Mouse (Mus musculus) left cerebral cortex, adult 8-10 months (tissue): ENCODE results near the gene Cep78. TPM values are rescaled to one million over a fixed set of nuclear protein-coding genes. Genes with fewer than 3 reads are reported as not detected.

Source experiments
- DNase-seq, 2 experiments: peaks; one replicate each; pipeline ENCODE4 v3.0.0; 2022; ENCODE audit warnings: low spot score in 2 of 2
- total RNA-seq, 4 experiments: library from RNA; stranded (reverse); gene quantifications; 2 replicates each; pipeline ENCODE4 v1.2.4; 2022

Cep78 gene
- total RNA-seq, 4 experiments from 2014 or later, result 8.8 to 10.5 (median 9.8) TPM

DNA sequence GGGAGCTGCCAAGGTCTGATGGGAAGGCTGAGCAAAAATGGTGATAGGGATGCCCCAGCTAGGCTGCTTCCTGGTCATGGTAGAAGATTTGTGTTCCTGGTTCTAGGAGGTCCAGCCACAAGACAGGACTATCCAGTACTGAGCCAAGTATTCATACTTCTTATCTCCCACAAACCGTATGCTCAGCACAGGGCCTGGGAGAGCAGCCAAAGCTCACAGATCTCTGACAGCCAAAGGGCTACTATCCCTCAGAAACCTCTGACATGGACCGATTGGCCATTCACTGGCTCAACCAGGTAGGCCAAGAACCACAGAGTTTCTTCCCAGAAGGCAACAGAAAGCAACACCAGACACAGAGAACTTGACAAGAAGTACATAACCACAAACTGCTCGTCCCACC is 73.8 kb downstream of the Cep78 start:
- no peak for DNase-seq

DNA sequence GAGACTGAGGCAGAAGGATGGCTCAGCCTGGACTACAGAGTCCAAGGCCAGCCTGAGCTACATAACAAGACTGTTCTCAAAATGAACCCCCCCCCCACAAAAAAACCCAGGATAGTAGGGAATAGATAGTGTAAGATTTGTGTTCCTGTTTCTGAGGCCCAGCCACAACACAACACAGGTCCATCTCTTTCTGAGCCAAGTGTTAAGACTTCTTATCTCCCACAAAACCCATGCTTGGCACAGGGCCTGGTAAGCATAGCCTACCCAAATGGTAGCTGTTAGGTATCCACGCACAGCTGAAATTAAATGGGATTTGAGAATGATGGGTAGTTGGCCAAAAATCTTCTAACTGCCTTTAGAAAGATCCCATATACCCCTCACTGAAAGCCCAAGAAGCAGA is 74.3 kb downstream of the Cep78 start:
- DNase-seq, result no peak

DNA sequence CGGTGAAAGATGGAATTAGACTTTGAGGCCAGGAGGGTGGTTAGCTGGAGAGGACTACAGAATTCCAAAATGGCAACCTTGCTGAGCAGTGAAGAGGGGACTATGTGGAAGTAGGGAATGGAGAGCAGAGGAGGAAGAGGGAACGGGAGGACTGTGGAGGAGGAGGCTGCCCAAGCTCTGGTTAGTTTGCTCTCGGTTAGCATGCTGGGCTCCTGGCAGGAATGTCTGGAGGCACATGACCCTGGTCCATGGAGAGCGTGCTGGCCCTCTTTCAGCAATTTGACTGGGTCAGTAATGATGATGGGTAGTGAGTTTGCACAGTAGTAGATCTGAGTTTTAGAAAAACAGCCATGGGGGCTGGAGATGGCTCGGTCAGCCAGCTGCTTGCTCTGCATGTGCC is 76.8 kb downstream of the Cep78 start:
- no peak for DNase-seq

Other genes with a start within 250 kb of the Cep78 start
- 100 to 1,000 TPM; 116 to 122 (median 118) TPM for gene Psat1, start 37.7 kb downstream of the Cep78 start, total RNA-seq
- gene Gnaq, start 147.8 kb upstream of the Cep78 start, total RNA-seq, result 100 to 1,000 TPM; 143 to 158 (median 149) TPM